Mouse (Mus musculus) cortical plate, adult 2 months (tissue): Measurements from ENCODE around the gene Dglucy.

ENCODE experiments used
- CTCF ChIP-seq: fragments of 200-500 bp; IDR thresholded peaks from 2 replicates; pipeline ENCODE4 v1.5.1; 2011; ENCODE audit warnings: mild to moderate bottlenecking, control low read depth, low read length; ENCODE audit not compliant: insufficient read depth; ENCODE audit errors: extremely low read depth
- POLR2A ChIP-seq: fragments of 200-500 bp; IDR thresholded peaks from 2 replicates; pipeline ENCODE4 v1.6.1; 2011; ENCODE audit warnings: mild to moderate bottlenecking, low read length, control low read depth; ENCODE audit not compliant: insufficient read depth; ENCODE audit errors: extremely low read depth

DNA sequence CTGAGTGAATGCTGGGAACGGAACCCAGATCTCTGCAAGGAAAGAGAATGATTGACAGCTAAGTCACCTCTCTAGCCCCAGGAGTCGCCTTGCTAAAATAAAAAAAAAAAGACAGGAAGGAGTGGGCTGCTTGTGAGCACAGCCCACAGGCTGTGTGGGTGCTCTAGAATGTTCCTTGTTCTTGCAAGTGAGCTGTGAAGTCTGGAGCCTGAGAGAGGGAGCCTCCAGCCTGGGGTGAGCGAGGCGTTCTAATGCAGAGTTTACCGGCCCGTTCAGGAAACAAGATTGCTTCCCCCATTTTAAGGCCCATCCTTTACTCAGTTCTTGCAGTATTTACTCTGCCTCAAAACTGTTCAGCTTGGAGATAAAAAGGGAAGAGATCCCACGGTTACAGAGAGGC, 28.4 kb downstream of the Dglucy start:
- TF ChIP-seq POLR2A (no peak), CTCF (no peak)
